Mouse (Mus musculus) ES-Bruce4 (cell line): ENCODE data around the gene Cog2. TPM values are rescaled to one million over a fixed set of nuclear protein-coding genes. Genes with fewer than 3 reads are reported as not detected.

Experiments
- H3K27ac ChIP-seq: 2 replicates; pipeline ENCODE4 v1.5.1; 2012; ENCODE audit warnings: low read length, inconsistent platforms; ENCODE audit not compliant: insufficient read depth
- H3K27me3 ChIP-seq: 2 replicates; pipeline ENCODE4 v1.6.1; 2012; ENCODE audit warnings: mild to moderate bottlenecking, low read length, inconsistent platforms; ENCODE audit not compliant: control insufficient read depth, poor library complexity, insufficient read depth, severe bottlenecking
- H3K36me3 ChIP-seq: 2 replicates; pipeline ENCODE4 v1.6.1; 2012; ENCODE audit warnings: inconsistent platforms, mild to moderate bottlenecking, low read length, moderate library complexity; ENCODE audit not compliant: control insufficient read depth, poor library complexity, insufficient read depth, severe bottlenecking
- H3K4me1 ChIP-seq: one replicate; pipeline ENCODE4 v1.8.1; 2011; ENCODE audit warnings: low read length; ENCODE audit not compliant: control insufficient read depth, insufficient read depth
- H3K4me3 ChIP-seq: 2 replicates; pipeline ENCODE4 v1.5.1; 2011; ENCODE audit warnings: low read depth, mild to moderate bottlenecking, low read length
- H3K9ac ChIP-seq: 2 replicates; pipeline ENCODE4 v1.6.1; 2012; ENCODE audit warnings: low read depth, mild to moderate bottlenecking, inconsistent platforms; ENCODE audit not compliant: poor library complexity, severe bottlenecking
- H3K9me3 ChIP-seq: replicated peaks from 2 replicates; pipeline ENCODE4 v1.6.1; 2012; ENCODE audit warnings: mild to moderate bottlenecking, low read length, inconsistent platforms; ENCODE audit not compliant: control insufficient read depth, poor library complexity, insufficient read depth, severe bottlenecking
- CTCF ChIP-seq: IDR thresholded peaks from one replicate; pipeline ENCODE4 v1.8.1; 2011; ENCODE audit warnings: low read depth, low read length
- EP300 ChIP-seq: IDR thresholded peaks from 2 replicates; pipeline ENCODE4 v1.6.1; 2011; ENCODE audit warnings: low read depth, low read length; ENCODE audit not compliant: insufficient read depth
- POLR2A ChIP-seq: IDR thresholded peaks from one replicate; pipeline ENCODE4 v1.8.1; 2011; ENCODE audit warnings: low read length; ENCODE audit not compliant: insufficient read depth
- polyA plus RNA-seq: library from polyadenylated mRNA; stranded (reverse); fragments of >200 nt; gene quantifications from 2 replicates; pipeline ENCODE4 v1.2.4, GENCODE M21; 2011; ENCODE audit warnings: low read depth; ENCODE audit not compliant: missing spikeins, insufficient read depth, insufficient read length

Gene Cog2
- polyA plus RNA-seq, 1 experiment = 22.1 TPM

DNA sequence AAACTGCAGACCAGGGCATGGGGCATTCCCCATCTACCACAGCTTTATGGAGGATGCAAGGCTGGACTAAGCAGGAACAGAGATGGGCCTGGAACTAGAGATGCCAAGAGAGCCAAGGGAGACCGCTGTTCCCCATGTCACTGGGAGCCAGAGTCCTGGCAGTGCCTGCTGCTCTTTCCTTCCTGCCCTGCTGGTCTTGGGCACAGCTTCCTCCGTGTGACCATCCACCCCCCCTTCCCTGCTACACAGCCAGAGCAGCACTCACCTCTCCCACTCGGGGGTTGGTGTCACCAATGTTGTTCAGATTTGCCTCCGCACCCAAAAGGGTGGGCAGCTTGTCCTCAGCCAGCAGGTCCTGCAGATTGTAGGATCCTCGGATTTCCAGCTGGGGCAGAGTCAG, 36.9 kb downstream of the Cog2 start:
- no peaks in the 10 kb centered on the region for H3K27me3 ChIP-seq
- H3K9ac ChIP-seq = no peak overlapping the region
- no peaks in the 10 kb centered on the region for H3K4me1 ChIP-seq
- TF ChIP-seq POLR2A = no peak
- TF ChIP-seq CTCF = no peak
- TF ChIP-seq EP300 = no peak
- no peak overlapping the region for H3K27ac ChIP-seq
- H3K36me3 ChIP-seq = no peaks in the 10 kb centered on the region
- no peak overlapping the region for H3K4me3 ChIP-seq
- no peaks in the 10 kb centered on the region for H3K9me3 ChIP-seq

DNA sequence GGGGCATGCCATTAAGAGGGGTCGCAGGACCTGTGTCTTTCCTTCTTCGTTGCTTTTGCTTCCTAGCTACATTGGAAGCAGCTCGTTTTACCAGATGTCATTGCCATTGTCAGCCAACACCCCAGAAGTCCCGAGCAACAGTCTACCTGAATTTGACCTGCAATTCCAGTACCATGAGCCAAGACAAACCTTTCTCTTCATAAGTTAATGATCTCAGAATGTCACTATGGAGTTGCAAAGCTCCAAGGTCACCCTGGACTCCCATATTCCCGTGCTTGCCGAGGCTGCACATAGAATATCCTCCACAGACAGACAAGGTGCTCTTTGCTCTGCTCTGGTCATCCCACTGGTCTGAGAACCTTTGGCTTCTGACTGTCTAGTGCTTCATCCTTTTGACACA, 46.6 kb downstream of the Cog2 start:
- Histone ChIP-seq H3K9ac (no peak overlapping the region), H3K27ac (no peak overlapping the region), H3K4me1 (no peaks in the 10 kb centered on the region), H3K9me3 (no peaks in the 10 kb centered on the region), H3K27me3 (no peaks in the 10 kb centered on the region), H3K36me3 (no peaks in the 10 kb centered on the region), H3K4me3 (no peak overlapping the region)
- no peak for TF ChIP-seq CTCF
- no peak for TF ChIP-seq POLR2A
- no peak for TF ChIP-seq EP300

DNA sequence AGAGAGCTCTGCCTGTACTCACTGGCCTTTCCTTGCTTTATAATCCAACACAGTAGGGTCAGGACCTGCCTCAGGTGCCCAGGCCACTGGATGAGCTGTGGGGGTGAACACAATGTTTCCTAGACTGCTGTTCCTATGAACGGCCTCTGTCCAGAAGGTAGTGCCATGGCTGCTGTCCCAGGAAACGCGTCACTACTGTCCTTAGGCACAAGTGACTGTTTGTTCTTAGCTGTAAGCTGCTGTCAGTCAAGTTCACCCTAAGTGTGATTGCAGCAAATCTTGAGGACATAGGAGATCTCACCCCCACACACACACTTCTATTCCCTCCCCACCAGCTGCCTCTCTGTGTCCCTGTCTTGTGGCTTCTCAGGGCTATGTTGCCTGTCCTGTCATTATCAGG, 47.0 kb downstream of the Cog2 start:
- no peak overlapping the region for H3K4me3 ChIP-seq
- no peak overlapping the region for H3K27ac ChIP-seq
- no peaks in the 10 kb centered on the region for H3K36me3 ChIP-seq
- no peaks in the 10 kb centered on the region for H3K4me1 ChIP-seq
- no peak for TF ChIP-seq CTCF
- TF ChIP-seq POLR2A = no peak
- TF ChIP-seq EP300 = no peak
- H3K9ac ChIP-seq = no peak overlapping the region
- no peaks in the 10 kb centered on the region for H3K27me3 ChIP-seq
- no peaks in the 10 kb centered on the region for H3K9me3 ChIP-seq

DNA sequence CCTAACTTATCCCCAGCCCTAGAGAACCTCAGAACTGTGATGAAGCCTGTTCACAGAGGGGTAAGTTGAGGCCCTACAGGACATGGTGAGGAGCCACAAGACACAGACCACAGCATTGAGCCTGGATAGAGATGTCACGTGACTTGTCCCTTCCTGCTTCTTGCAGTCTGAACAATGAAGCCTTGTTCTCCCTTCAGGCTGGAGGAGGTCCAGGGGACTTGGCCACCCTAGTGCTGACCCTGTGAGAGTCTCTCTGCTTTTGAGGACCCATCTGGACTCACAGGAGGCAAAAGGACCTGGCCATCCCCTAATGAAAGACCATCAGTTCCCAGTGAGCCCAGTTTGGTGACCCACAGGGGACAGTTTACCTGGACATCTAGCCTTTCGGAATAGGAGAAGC, 48.5 kb downstream of the Cog2 start:
- Histone ChIP-seq H3K36me3 (no peaks in the 10 kb centered on the region), H3K9me3 (no peaks in the 10 kb centered on the region), H3K9ac (no peak overlapping the region), H3K27ac (no peak overlapping the region), H3K4me3 (no peak overlapping the region), H3K27me3 (no peaks in the 10 kb centered on the region), H3K4me1 (no peaks in the 10 kb centered on the region)
- TF ChIP-seq EP300 (no peak), CTCF (no peak), POLR2A (no peak)

DNA sequence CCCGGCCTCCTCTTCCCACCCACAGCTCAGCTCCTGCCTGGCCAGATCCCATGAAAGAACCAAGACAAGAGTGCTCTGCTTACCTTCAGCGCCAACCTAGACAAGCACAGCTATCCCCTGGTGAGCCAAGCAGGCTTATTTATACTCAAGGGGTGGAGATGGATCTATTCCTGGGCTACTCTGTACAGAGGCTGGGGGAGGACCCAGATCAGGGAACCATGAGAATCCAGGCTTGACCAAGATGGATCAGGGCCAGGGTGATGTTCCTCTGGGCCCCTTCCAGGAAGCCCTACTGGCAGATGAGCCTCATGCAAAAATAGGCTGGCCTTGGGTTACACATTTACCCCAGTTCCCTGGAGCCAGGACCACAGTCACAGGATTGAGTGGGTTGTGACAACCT, 49.0 kb downstream of the Cog2 start, which contains the start of gene Agt:
Agt (minus strand) TSS at position 114 of the 400 bp plus-strand sequence.
- Histone ChIP-seq H3K4me3 (no peak within 1 kb of the TSS), H3K9ac (no peak within 1 kb of the TSS), H3K9me3 (no peaks in the 10 kb centered on the region), H3K27ac (no peak within 1 kb of the TSS), H3K27me3 (no peaks in the 10 kb centered on the region), H3K36me3 (no peaks in the 10 kb centered on the region), H3K4me1 (no peaks in the 10 kb centered on the region)
- TF ChIP-seq POLR2A = no peak
- TF ChIP-seq EP300 = no peak
- TF ChIP-seq CTCF = no peak

DNA sequence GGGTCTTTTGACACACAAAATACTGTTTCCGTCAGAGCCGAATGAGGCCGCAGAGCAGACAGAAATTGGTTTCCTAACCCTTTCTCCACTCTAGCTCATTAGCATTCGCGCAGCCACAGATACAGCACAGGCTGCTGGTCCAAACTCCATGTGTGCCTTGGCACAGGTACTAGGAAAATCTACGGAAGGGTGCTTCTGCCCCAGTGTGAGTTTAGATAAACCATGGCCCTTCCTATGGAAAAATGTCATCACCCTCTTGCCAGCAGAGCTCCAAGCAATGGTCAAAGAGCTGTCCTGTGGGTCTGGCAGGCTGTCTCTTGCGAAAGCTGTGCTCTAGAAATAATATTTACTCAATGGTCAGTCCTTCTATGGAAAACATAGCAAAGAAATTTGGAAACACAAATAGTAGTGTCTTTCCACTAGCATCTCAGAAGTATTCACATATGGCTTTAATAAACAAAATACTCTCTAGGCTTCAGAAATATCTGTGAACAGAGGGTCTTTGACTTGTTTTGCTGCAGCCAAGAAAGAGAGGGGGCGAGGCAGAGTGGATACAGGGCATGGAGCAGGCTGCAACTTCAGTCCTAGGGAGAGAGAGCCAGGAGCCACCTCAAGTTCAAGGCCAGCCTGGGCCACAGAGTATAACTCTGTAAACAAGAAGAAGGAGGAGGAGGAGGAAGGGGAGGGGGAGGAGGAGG, 51.3 kb downstream of the Cog2 start:
- Histone ChIP-seq H3K9ac (no peak overlapping the region), H3K4me3 (no peak overlapping the region), H3K4me1 (no peaks in the 10 kb centered on the region), H3K9me3 (no peaks in the 10 kb centered on the region), H3K27ac (no peak overlapping the region), H3K27me3 (no peaks in the 10 kb centered on the region), H3K36me3 (no peaks in the 10 kb centered on the region)
- TF ChIP-seq CTCF = no peak
- no peak for TF ChIP-seq POLR2A
- TF ChIP-seq EP300 = no peak
